Mouse (Mus musculus) embryonic fibroblast, embryonic 13.5 days (primary cell): ENCODE results near the gene Toe1.

Source experiments
- CTCF ChIP-seq: IDR thresholded peaks from 2 replicates; pipeline ENCODE4 v1.5.1; 2011; ENCODE audit warnings: mild to moderate bottlenecking, control low read depth, low read length, moderate library complexity, borderline replicate concordance; ENCODE audit not compliant: insufficient read depth
- POLR2A ChIP-seq: IDR thresholded peaks from 2 replicates; pipeline ENCODE4 v1.6.1; 2011; ENCODE audit warnings: low read depth, mild to moderate bottlenecking, control low read depth, low read length, moderate library complexity

DNA sequence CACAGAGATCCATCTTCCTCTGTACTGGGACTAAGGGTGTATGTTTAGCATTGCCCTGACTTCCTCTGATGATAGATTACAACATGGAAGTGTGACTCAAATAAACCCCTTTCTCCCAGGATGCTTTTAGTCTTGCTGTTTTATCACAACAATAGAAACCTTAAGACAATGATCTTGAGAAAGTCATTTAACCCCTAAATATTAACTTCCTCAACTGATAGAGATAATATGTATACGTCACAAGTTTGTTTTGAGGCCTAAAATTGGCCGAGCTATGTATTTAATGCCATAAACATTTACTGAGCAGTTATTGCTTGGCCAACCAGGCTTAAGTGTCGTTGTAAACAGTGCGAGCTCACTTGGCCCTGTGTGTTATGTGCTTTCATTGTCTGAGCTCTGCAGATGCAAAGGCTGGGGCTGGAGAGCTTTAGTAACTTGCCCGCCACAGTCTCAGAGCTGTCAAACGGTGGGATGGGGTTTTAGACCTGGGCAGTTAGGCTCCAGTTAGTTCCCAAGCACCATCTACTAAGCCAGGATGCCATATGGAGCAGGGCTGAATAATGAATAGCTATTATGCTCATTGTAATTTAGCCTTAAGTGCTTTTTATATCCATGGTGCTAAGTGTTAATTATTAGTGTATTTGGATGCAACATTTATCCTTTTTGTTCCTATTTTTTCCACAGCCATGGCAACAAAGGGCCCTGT, 22.1 kb upstream of the Toe1 start:
- TF ChIP-seq POLR2A: no peak
- TF ChIP-seq CTCF: no peak
